8 mouse cellular contexts compared by ENCODE assay signal in genomic region chr8:3278181-3278820, GRCm38 (mm10). TPM values are rescaled to one million over a fixed set of nuclear protein-coding genes. Genes with fewer than 3 reads are reported as not detected.
DNase-seq lines count a peak whose midpoint lies in the region; ATAC-seq and TF ChIP-seq lines count a peak whose summit lies in the region.

No protein-coding gene starts in this region.

- H3K27ac ChIP-seq in liver, adult 2 months (replicated peaks; ENCODE audit: insufficient read depth, low read depth, low read length) = peak overlapping the region; percentile 95
- no peak overlapping the region for H3K27ac ChIP-seq in embryonic facial prominence, embryonic 12.5 days
- no peak overlapping the region for H3K27ac ChIP-seq in hindbrain, embryonic 12.5 days
- no peak overlapping the region for H3K27ac ChIP-seq in liver, embryonic 11.5 days (ENCODE audit: low read depth, low read length)

- peak overlapping the region; percentile 96 for H3K4me3 ChIP-seq in liver, adult 2 months (ENCODE audit: insufficient read depth, low read depth, low read length)
- H3K4me3 ChIP-seq in embryonic facial prominence, embryonic 12.5 days = peak overlapping the region; percentile 80
- H3K4me3 ChIP-seq in hindbrain, embryonic 12.5 days = peak overlapping the region; percentile 92
- peak overlapping the region; percentile 85 for H3K4me3 ChIP-seq in liver, embryonic 11.5 days (ENCODE audit: low read depth, low read length)

- peaks cover 2% of the 10 kb centered on the region; the same call in 1 of the 2 replicates for H3K36me3 ChIP-seq in liver, adult 2 months (ENCODE audit: control insufficient read depth, insufficient read depth, low read length)
- H3K36me3 ChIP-seq in embryonic facial prominence, embryonic 12.5 days = 0 out of 2 replicates have a peak, but pooled peaks cover 5% of the 10 kb centered on the region
- H3K36me3 ChIP-seq in hindbrain, embryonic 12.5 days = peaks cover 5% of the 10 kb centered on the region; the same call in 1 of the 2 replicates
- no peaks in the 10 kb centered on the region for H3K36me3 ChIP-seq in liver, embryonic 11.5 days (ENCODE audit: control insufficient read depth, insufficient read depth, low read length)

- WGBS in liver, adult 2 months = 6% methylated on average over 15 of the region's 15 CpGs
- 40% methylated on average over 15 of the region's 15 CpGs for WGBS in embryonic facial prominence, embryonic 12.5 days
- 49% methylated on average over 15 of the region's 15 CpGs for WGBS in hindbrain, embryonic 12.5 days
- WGBS in liver, embryonic 11.5 days = 34% methylated on average over 15 of the region's 15 CpGs

- H3K4me2 ChIP-seq in embryonic facial prominence, embryonic 12.5 days (replicated peaks) = peak overlapping the region; percentile 80
- H3K4me2 ChIP-seq in hindbrain, embryonic 12.5 days (replicated peaks) = peak overlapping the region; percentile 83
- peak overlapping the region; percentile 93 for H3K4me2 ChIP-seq in liver, embryonic 11.5 days

- peak overlapping the region; percentile 98 for H3K9ac ChIP-seq in liver, adult 2 months (ENCODE audit: low read depth, low read length)
- H3K9ac ChIP-seq in embryonic facial prominence, embryonic 12.5 days = peak overlapping the region; percentile 90
- H3K9ac ChIP-seq in hindbrain, embryonic 12.5 days = peak overlapping the region; percentile 92
- peak overlapping the region; percentile 97 for H3K9ac ChIP-seq in liver, embryonic 11.5 days (ENCODE audit: low read depth, low read length)

- no peak for ATAC-seq in embryonic facial prominence, embryonic 12.5 days (ENCODE audit: insufficient number of reproducible peaks, insufficient read depth, low FRiP score, low TSS enrichment)
- peak; percentile 3; the same call in 1 of the 2 replicates for ATAC-seq in hindbrain, embryonic 12.5 days (ENCODE audit: low FRiP score)
- ATAC-seq in liver, embryonic 11.5 days (replicated peaks; ENCODE audit: low FRiP score) = peak; percentile 5; the same call in 1 of the 2 replicates
- no peak for ATAC-seq in activated CD4-positive, CD25-positive, alpha-beta regulatory T cell, adult 4 months

- DNase-seq in liver, adult 2 months (ENCODE audit: extremely low read depth, low read depth, low spot score) = peak; percentile 69
- no peak for DNase-seq in liver
- DNase-seq in liver, embryonic 11.5 days (ENCODE audit: low spot score) = no peak
- DNase-seq in neural tube, embryonic 10.5 days (ENCODE audit: extremely low spot score, low spot score) = peak; percentile 19
- DNase-seq in urinary bladder, postnatal 10 days (ENCODE audit: low spot score) = no peak

- no peaks in the 10 kb centered on the region for H3K9me3 ChIP-seq in embryonic facial prominence, embryonic 12.5 days
- no peaks in the 10 kb centered on the region for H3K9me3 ChIP-seq in hindbrain, embryonic 12.5 days (replicated peaks)
- no peaks in the 10 kb centered on the region for H3K9me3 ChIP-seq in liver, embryonic 11.5 days (ENCODE audit: control insufficient read depth, low read length)

- no peaks in the 10 kb centered on the region for H3K27me3 ChIP-seq in liver, adult 2 months (ENCODE audit: control insufficient read depth, insufficient read depth, low read length)
- no peaks in the 10 kb centered on the region for H3K27me3 ChIP-seq in embryonic facial prominence, embryonic 12.5 days
- no peaks in the 10 kb centered on the region for H3K27me3 ChIP-seq in hindbrain, embryonic 12.5 days
- H3K27me3 ChIP-seq in liver, embryonic 11.5 days (replicated peaks; ENCODE audit: control insufficient read depth, insufficient read depth, low read length) = no peaks in the 10 kb centered on the region

- H3K4me1 ChIP-seq in liver, adult 2 months (ENCODE audit: control insufficient read depth, insufficient read depth, low read length) = peaks cover 29% of the 10 kb centered on the region
- H3K4me1 ChIP-seq in embryonic facial prominence, embryonic 12.5 days = peaks cover 13% of the 10 kb centered on the region
- H3K4me1 ChIP-seq in hindbrain, embryonic 12.5 days = peaks cover 26% of the 10 kb centered on the region
- H3K4me1 ChIP-seq in liver, embryonic 11.5 days (replicated peaks; ENCODE audit: control insufficient read depth, insufficient read depth, low read length) = peaks cover 20% of the 10 kb centered on the region

- TF ChIP-seq POLR2A in liver, adult 2 months (IDR thresholded peaks at IDR 0.05; ENCODE audit: extremely low read depth, insufficient read depth, low read length) = no peak

- peaks cover 55% of the 10 kb centered on the region for H3K79me2 ChIP-seq in liver, adult 2 months (ENCODE audit: control insufficient read depth, insufficient read depth, low read length)

- no peak for TF ChIP-seq CTCF in liver, adult 2 months (IDR thresholded peaks at IDR 0.05; ENCODE audit: low read depth, low read length)

RNA-seq across cellular contexts. Expression of gene Insr, which starts 1.1 kb away (rescaled TPM):
- total RNA-seq in liver, adult 2 months (2014; rRNA removed) = 70.0 and 89.0 TPM in 2 replicates
- polyA plus RNA-seq in liver, adult 2 months (2012; rRNA removed) = 28.5 and 30.3 TPM in 2 replicates
- polyA plus RNA-seq in embryonic facial prominence, embryonic 12.5 days (2016; fragmentation: Nextera tagmentation; extraction: Ambion mirVana) = 38.1 and 39.6 TPM in 2 replicates
- 49.0 and 51.7 TPM in 2 replicates for polyA plus RNA-seq in hindbrain, embryonic 12.5 days (2016; fragmentation: Nextera tagmentation; extraction: Ambion mirVana)
- 26.5 and 34.5 TPM in 2 replicates for polyA plus RNA-seq in liver, embryonic 11.5 days (2014; fragmentation: Nextera tagmentation; extraction: Ambion mirVana)
- 1 to 10 TPM; 5.9 to 7.4 TPM for polyA plus RNA-seq in activated CD4-positive, CD25-positive, alpha-beta regulatory T cell, adult 4 months (2017; shearing (Covaris generic))

Comparison
In these comparisons a context has a peak if more than half of its experiments do, and no peak if none do; other contexts are left out.
1. DNase-seq: peak in liver, adult 2 months (single experiment) and neural tube, embryonic 10.5 days (single experiment); none in liver (single experiment), liver, embryonic 11.5 days (single experiment) and urinary bladder, postnatal 10 days (single experiment).
2. ATAC-seq: peak in hindbrain, embryonic 12.5 days (single experiment) and liver, embryonic 11.5 days (single experiment); none in embryonic facial prominence, embryonic 12.5 days (single experiment) and activated CD4-positive, CD25-positive, alpha-beta regulatory T cell, adult 4 months (single experiment).
3. Peak in every context shown above with its lines, with median percentiles within 50 percentile points of each other: H3K4me3 ChIP-seq, H3K9ac ChIP-seq and H3K4me2 ChIP-seq.